Mouse (Mus musculus): ENCODE measurements around the gene Lzic.
A peak's percentile ranks its signal among the peaks of the same experiment; 100 is the strongest.

Gene Lzic

GRCm38 (mm10) chr4:149484566-149484965 is 463 bp upstream of the Lzic start:
- DNase-seq = no peak

- no peak for DNase-seq
Measured at GRCm38 (mm10) chr4:149485825-149486206, 787 bp downstream of the Lzic start.

GRCm38 (mm10) chr4:149487729-149488128 is 2.7 kb downstream of the Lzic start:
- no peak for DNase-seq

GRCm38 (mm10) chr4:149489415-149490240 is 4.6 kb downstream of the Lzic start:
- no peak for DNase-seq

- DNase-seq = no peak
Measured at GRCm38 (mm10) chr4:149491151-149491550, 6.1 kb downstream of the Lzic start.

- peak; percentile 10 for DNase-seq
Measured at GRCm38 (mm10) chr4:149496612-149497011, 11.6 kb downstream of the Lzic start.

GRCm38 (mm10) chr4:149498901-149499300 is 13.9 kb downstream of the Lzic start:
- DNase-seq = no peak

- DNase-seq = no peak
Measured at GRCm38 (mm10) chr4:149499790-149500189, 14.8 kb downstream of the Lzic start.

GRCm38 (mm10) chr4:149504363-149504762 is 19.3 kb downstream of the Lzic start:
- DNase-seq = no peak

GRCm38 (mm10) chr4:149504858-149505257 is 19.8 kb downstream of the Lzic start:
- DNase-seq = no peak

GRCm38 (mm10) chr4:149505261-149505967 is 20.4 kb downstream of the Lzic start:
- DNase-seq = no peak

- no peak for DNase-seq
Measured at GRCm38 (mm10) chr4:149506904-149507303, 21.9 kb downstream of the Lzic start.

GRCm38 (mm10) chr4:149511221-149511646 is 26.2 kb downstream of the Lzic start:
- DNase-seq = no peak

GRCm38 (mm10) chr4:149512072-149512471 is 27.0 kb downstream of the Lzic start:
- peak; percentile 32 for DNase-seq

GRCm38 (mm10) chr4:149515706-149516105 is 30.7 kb downstream of the Lzic start:
- no peak for DNase-seq

- peak; percentile 89 for DNase-seq
Measured at GRCm38 (mm10) chr4:149517868-149518340, 32.9 kb downstream of the Lzic start, which contains the start of gene Ctnnbip1. Ctnnbip1 (plus strand) TSS chr4:149518236.

GRCm38 (mm10) chr4:149518351-149519220 is 33.6 kb downstream of the Lzic start:
- peak; percentile 30 for DNase-seq

- no peak for DNase-seq
Measured at GRCm38 (mm10) chr4:149521258-149521657, 36.2 kb downstream of the Lzic start.

GRCm38 (mm10) chr4:149523961-149524360 is 38.9 kb downstream of the Lzic start:
- DNase-seq = no peak

- no peak for DNase-seq
Measured at GRCm38 (mm10) chr4:149525170-149525569, 40.1 kb downstream of the Lzic start.

- no peak for DNase-seq
Measured at GRCm38 (mm10) chr4:149525811-149526210, 40.8 kb downstream of the Lzic start.

GRCm38 (mm10) chr4:149526330-149526729 is 41.3 kb downstream of the Lzic start:
- DNase-seq = no peak
